Mouse (Mus musculus): ENCODE results near the gene Gtf2f2.

DNA sequence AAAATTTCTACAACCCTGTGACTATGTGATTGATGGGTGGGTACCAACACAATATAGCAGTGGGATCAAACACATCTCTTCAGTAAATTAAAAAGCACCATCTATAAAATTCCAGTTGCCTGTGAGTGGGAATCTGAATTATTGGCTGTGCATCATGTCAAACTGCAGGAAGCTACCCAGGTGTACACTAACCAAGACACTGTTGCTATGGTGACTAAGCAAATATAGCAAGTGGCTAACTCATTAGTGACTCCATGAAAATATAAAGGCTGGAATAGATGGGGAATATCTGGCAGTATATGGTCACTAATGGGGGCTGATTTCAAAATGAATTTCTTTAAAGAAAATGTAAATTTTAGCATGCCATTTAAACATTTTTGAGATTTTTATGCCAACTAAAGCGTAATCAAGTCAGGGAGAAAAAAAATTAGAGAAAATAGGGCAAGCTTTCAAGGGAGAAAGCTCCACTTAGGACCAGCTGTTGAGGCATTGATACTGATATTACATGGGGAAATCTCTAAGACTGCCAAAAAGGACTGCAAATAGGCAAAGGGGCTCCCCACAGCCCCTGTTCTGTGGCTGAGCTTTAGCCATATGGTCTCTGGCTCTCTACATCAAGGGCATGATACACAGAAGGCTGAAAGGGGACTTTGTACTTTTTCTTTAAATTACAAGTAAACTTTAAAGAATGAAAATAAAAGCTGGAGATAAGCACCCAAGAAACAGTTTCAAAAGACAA is 87.2 kb downstream of the Gtf2f2 start:
- TF ChIP-seq MYOD1 (IDR thresholded peaks at IDR 0.05; ENCODE audit: control insufficient read depth, insufficient read length, low read depth) (no peak), USF1 (IDR thresholded peaks at IDR 0.05; ENCODE audit: low read depth) (no peak), CTCF (IDR thresholded peaks at IDR 0.05; ENCODE audit: control insufficient read depth, insufficient read depth, insufficient read length) (no peak), MAX (IDR thresholded peaks at IDR 0.05) (no peak), FOSL1 (IDR thresholded peaks at IDR 0.05; ENCODE audit: insufficient read depth, low read length, poor library complexity, severe bottlenecking) (no peak), CEBPB (IDR thresholded peaks at IDR 0.05; ENCODE audit: low read depth) (no peak), MYOG (IDR thresholded peaks at IDR 0.05; ENCODE audit: control insufficient read depth, extremely low read depth, insufficient read length) (no peak)
